Mouse (Mus musculus): ENCODE data around the gene Tmtc2. TPM values are rescaled to one million over a fixed set of nuclear protein-coding genes. Genes with fewer than 3 reads are reported as not detected.

Gene Tmtc2
- polyA plus RNA-seq, 1 experiment from 2014 or later = 5.4 TPM

GRCm38 (mm10) chr10:105556890-105557572 is 17.2 kb downstream of the Tmtc2 start:
- ATAC-seq = peak; percentile 89
- no peaks in the 10 kb centered on the region for H3K36me3 ChIP-seq (ENCODE audit: control insufficient read depth, insufficient read depth, low read length)
- no peaks in the 10 kb centered on the region for H3K27me3 ChIP-seq (replicated peaks; ENCODE audit: control insufficient read depth, insufficient read depth, low read length)
- H3K27ac ChIP-seq (ENCODE audit: low read length) = no peak overlapping the region
- 57% methylated on average over 6 of the region's 6 CpGs for WGBS
- H3K9me3 ChIP-seq (ENCODE audit: control insufficient read depth, low read length) = no peaks in the 10 kb centered on the region
- H3K4me3 ChIP-seq (ENCODE audit: low read length) = no peak overlapping the region
- H3K9ac ChIP-seq (ENCODE audit: low read depth, low read length) = no peak overlapping the region
- no peak overlapping the region for H3K4me2 ChIP-seq (ENCODE audit: low read depth, low read length)
- H3K4me1 ChIP-seq (ENCODE audit: control insufficient read depth, insufficient read depth, low read length) = no peaks in the 10 kb centered on the region

DNA sequence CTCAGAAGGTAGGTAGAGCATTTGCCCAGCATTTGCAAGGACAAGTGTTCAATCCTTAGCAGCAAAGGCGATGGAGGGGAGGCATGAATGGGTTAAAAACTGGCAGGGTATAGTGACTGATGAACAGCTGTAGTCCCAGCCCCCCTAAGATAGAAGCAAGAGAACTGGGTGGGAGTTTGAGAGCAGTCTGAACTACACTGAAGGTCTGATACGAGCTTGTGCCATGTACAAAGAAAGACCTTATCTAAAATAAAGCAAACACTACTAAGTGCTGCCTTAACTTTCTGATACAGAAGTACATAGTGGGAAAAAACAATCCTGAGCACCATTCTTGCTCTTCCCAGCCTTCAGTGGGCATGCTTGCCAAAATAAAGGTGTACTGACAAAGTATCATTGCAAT is 20.1 kb downstream of the Tmtc2 start:
- no peaks in the 10 kb centered on the region for H3K9me3 ChIP-seq (ENCODE audit: control insufficient read depth, low read length)
- no peak overlapping the region for H3K9ac ChIP-seq (ENCODE audit: low read depth, low read length)
- no peak overlapping the region for H3K4me2 ChIP-seq (ENCODE audit: low read depth, low read length)
- no peaks in the 10 kb centered on the region for H3K36me3 ChIP-seq (ENCODE audit: control insufficient read depth, insufficient read depth, low read length)
- H3K4me3 ChIP-seq (ENCODE audit: low read length) = no peak overlapping the region
- no peak for ATAC-seq
- WGBS = 71% methylated on average over 2 of the region's 2 CpGs
- no peaks in the 10 kb centered on the region for H3K27me3 ChIP-seq (replicated peaks; ENCODE audit: control insufficient read depth, insufficient read depth, low read length)
- no peaks in the 10 kb centered on the region for H3K4me1 ChIP-seq (ENCODE audit: control insufficient read depth, insufficient read depth, low read length)
- H3K27ac ChIP-seq (ENCODE audit: low read length) = no peak overlapping the region

DNA sequence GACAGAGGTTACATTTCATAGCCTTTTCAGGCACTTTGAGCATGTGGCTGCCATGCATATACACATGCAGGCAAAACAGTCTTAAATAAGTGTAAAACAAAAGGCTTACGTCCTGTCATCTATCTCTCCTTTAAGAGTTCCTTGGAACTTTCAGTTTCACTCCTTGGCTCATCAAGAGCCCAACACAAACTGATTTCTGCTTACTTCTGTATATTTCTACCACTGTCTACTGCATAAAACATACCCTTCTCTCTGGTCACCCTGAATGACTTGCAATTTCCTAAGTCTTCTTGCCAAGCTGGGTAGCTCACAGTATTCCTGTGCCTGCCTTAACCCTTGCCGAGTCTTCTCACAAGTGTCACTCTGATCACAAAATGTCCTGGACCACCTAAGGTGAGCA is 26.2 kb downstream of the Tmtc2 start:
- no peak overlapping the region for H3K9ac ChIP-seq (ENCODE audit: low read depth, low read length)
- ATAC-seq = no peak
- H3K9me3 ChIP-seq (ENCODE audit: control insufficient read depth, low read length) = no peaks in the 10 kb centered on the region
- no peak overlapping the region for H3K4me2 ChIP-seq (ENCODE audit: low read depth, low read length)
- no peak overlapping the region for H3K4me3 ChIP-seq (ENCODE audit: low read length)
- no peak overlapping the region for H3K27ac ChIP-seq (ENCODE audit: low read length)
- 90% methylated on average over 2 of the region's 2 CpGs for WGBS
- no peaks in the 10 kb centered on the region for H3K36me3 ChIP-seq (ENCODE audit: control insufficient read depth, insufficient read depth, low read length)
- no peaks in the 10 kb centered on the region for H3K4me1 ChIP-seq (ENCODE audit: control insufficient read depth, insufficient read depth, low read length)
- no peaks in the 10 kb centered on the region for H3K27me3 ChIP-seq (replicated peaks; ENCODE audit: control insufficient read depth, insufficient read depth, low read length)

GRCm38 (mm10) chr10:105544004-105545003 is 29.9 kb downstream of the Tmtc2 start:
- Histone ChIP-seq H3K4me2 (ENCODE audit: low read depth, low read length) (no peak overlapping the region), H3K27me3 (replicated peaks; ENCODE audit: control insufficient read depth, insufficient read depth, low read length) (no peaks in the 10 kb centered on the region), H3K4me1 (ENCODE audit: control insufficient read depth, insufficient read depth, low read length) (no peaks in the 10 kb centered on the region), H3K27ac (ENCODE audit: low read length) (0 out of 2 replicates have a peak overlapping the region, but pooled peaks have one; percentile 26), H3K36me3 (ENCODE audit: control insufficient read depth, insufficient read depth, low read length) (no peaks in the 10 kb centered on the region), H3K9me3 (ENCODE audit: control insufficient read depth, low read length) (no peaks in the 10 kb centered on the region), H3K4me3 (ENCODE audit: low read length) (no peak overlapping the region), H3K9ac (ENCODE audit: low read depth, low read length) (no peak overlapping the region)
- 84% methylated on average over 2 of the region's 2 CpGs for WGBS
- ATAC-seq = peak; percentile 96

DNA sequence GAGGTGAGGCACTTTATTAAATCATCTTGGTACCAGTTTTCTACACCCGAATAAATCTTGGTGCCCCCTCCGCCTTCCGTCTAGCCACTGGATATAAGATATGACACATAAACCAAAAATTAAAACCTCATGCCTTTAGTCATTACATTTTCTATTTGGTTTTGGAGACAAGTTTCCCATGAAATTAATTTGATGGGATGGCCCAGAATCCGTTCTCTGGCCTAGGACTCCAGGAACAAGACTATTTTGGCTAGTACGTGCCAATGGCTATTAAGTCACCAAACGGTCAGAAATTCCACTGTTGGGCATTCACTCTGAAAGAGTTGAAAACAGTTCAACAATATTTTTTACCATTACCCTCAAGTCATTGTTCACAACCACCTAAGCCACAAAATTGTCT is 32.2 kb downstream of the Tmtc2 start:
- Histone ChIP-seq H3K9me3 (ENCODE audit: control insufficient read depth, low read length) (no peaks in the 10 kb centered on the region), H3K4me2 (ENCODE audit: low read depth, low read length) (no peak overlapping the region), H3K27me3 (replicated peaks; ENCODE audit: control insufficient read depth, insufficient read depth, low read length) (no peaks in the 10 kb centered on the region), H3K36me3 (ENCODE audit: control insufficient read depth, insufficient read depth, low read length) (no peaks in the 10 kb centered on the region), H3K4me3 (ENCODE audit: low read length) (no peak overlapping the region), H3K4me1 (ENCODE audit: control insufficient read depth, insufficient read depth, low read length) (peaks cover 1% of the 10 kb centered on the region; the same call in 1 of the 2 replicates), H3K9ac (ENCODE audit: low read depth, low read length) (no peak overlapping the region), H3K27ac (ENCODE audit: low read length) (no peak overlapping the region)
- 90% methylated on average over 6 of the region's 6 CpGs for WGBS
- no peak for ATAC-seq

- Histone ChIP-seq H3K4me3 (ENCODE audit: low read length) (no peak overlapping the region), H3K4me1 (ENCODE audit: control insufficient read depth, insufficient read depth, low read length) (peaks cover 6% of the 10 kb centered on the region; the same call in 1 of the 2 replicates), H3K4me2 (ENCODE audit: low read depth, low read length) (no peak overlapping the region), H3K9ac (ENCODE audit: low read depth, low read length) (no peak overlapping the region), H3K27me3 (replicated peaks; ENCODE audit: control insufficient read depth, insufficient read depth, low read length) (no peaks in the 10 kb centered on the region), H3K27ac (ENCODE audit: low read length) (no peak overlapping the region), H3K9me3 (ENCODE audit: control insufficient read depth, low read length) (no peaks in the 10 kb centered on the region), H3K36me3 (ENCODE audit: control insufficient read depth, insufficient read depth, low read length) (no peaks in the 10 kb centered on the region)
- 52% methylated on average over 5 of the region's 5 CpGs for WGBS
- no peak for ATAC-seq
Observed at GRCm38 (mm10) chr10:105539697-105540096, 34.6 kb downstream of the Tmtc2 start.

GRCm38 (mm10) chr10:105536910-105537309 is 37.3 kb downstream of the Tmtc2 start:
- H3K36me3 ChIP-seq (ENCODE audit: control insufficient read depth, insufficient read depth, low read length) = no peaks in the 10 kb centered on the region
- no peak overlapping the region for H3K4me3 ChIP-seq (ENCODE audit: low read length)
- no peaks in the 10 kb centered on the region for H3K27me3 ChIP-seq (replicated peaks; ENCODE audit: control insufficient read depth, insufficient read depth, low read length)
- 70% methylated on average over 4 of the region's 4 CpGs for WGBS
- no peak for ATAC-seq
- no peak overlapping the region for H3K4me2 ChIP-seq (ENCODE audit: low read depth, low read length)
- no peaks in the 10 kb centered on the region for H3K9me3 ChIP-seq (ENCODE audit: control insufficient read depth, low read length)
- H3K4me1 ChIP-seq (ENCODE audit: control insufficient read depth, insufficient read depth, low read length) = peaks cover 9% of the 10 kb centered on the region
- no peak overlapping the region for H3K27ac ChIP-seq (ENCODE audit: low read length)
- H3K9ac ChIP-seq (ENCODE audit: low read depth, low read length) = no peak overlapping the region

GRCm38 (mm10) chr10:105535848-105536247 is 38.4 kb downstream of the Tmtc2 start:
- H3K9ac ChIP-seq (ENCODE audit: low read depth, low read length) = no peak overlapping the region
- H3K36me3 ChIP-seq (ENCODE audit: control insufficient read depth, insufficient read depth, low read length) = no peaks in the 10 kb centered on the region
- ATAC-seq = peak; percentile 36; the same call in 1 of the 2 replicates
- H3K4me3 ChIP-seq (ENCODE audit: low read length) = no peak overlapping the region
- no peak overlapping the region for H3K27ac ChIP-seq (ENCODE audit: low read length)
- H3K4me1 ChIP-seq (ENCODE audit: control insufficient read depth, insufficient read depth, low read length) = peaks cover 10% of the 10 kb centered on the region
- no peaks in the 10 kb centered on the region for H3K9me3 ChIP-seq (ENCODE audit: control insufficient read depth, low read length)
- no peaks in the 10 kb centered on the region for H3K27me3 ChIP-seq (replicated peaks; ENCODE audit: control insufficient read depth, insufficient read depth, low read length)
- H3K4me2 ChIP-seq (ENCODE audit: low read depth, low read length) = no peak overlapping the region

DNA sequence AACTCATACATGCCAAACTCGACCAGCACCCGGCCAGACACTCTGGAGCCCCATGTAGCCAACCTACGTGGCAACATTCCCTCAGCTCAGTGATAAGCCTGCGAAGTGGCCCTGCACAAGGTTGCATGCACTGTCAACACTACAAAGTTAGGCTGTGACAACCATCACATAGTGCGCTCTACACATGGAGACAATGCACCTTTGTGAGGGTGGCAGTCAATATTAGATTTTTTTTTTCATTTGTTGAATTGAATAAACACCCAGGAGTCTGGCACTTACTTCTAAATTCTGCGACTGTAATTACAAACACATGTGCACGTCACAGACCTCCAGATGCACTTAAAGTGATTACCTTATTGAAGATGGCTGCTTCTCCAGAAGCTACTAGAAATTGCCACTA is 41.5 kb downstream of the Tmtc2 start:
- Histone ChIP-seq H3K9ac (ENCODE audit: low read depth, low read length) (no peak overlapping the region), H3K27ac (ENCODE audit: low read length) (no peak overlapping the region), H3K36me3 (ENCODE audit: control insufficient read depth, insufficient read depth, low read length) (no peaks in the 10 kb centered on the region), H3K4me2 (ENCODE audit: low read depth, low read length) (no peak overlapping the region), H3K9me3 (ENCODE audit: control insufficient read depth, low read length) (no peaks in the 10 kb centered on the region), H3K4me3 (ENCODE audit: low read length) (no peak overlapping the region), H3K4me1 (ENCODE audit: control insufficient read depth, insufficient read depth, low read length) (peaks cover 13% of the 10 kb centered on the region), H3K27me3 (replicated peaks; ENCODE audit: control insufficient read depth, insufficient read depth, low read length) (no peaks in the 10 kb centered on the region)
- WGBS = 62% methylated on average over 7 of the region's 7 CpGs
- peak; percentile 42; the same call in 1 of the 2 replicates for ATAC-seq

Data from intestine, embryonic 16.5 days (tissue).